Mouse (Mus musculus) forebrain, embryonic 12.5 days (tissue): Measurements from ENCODE around the gene Lrp3. TPM values are rescaled to one million over a fixed set of nuclear protein-coding genes. Genes with fewer than 3 reads are reported as not detected.

ENCODE experiments used
- ATAC-seq: fragments of 200-750 bp; cut with Nextera tagmentation; 2 replicates; pipeline ENCODE4 v1.8.0; 2017; ENCODE audit warnings: moderate TSS enrichment; ENCODE audit not compliant: low FRiP score
- H3K27ac ChIP-seq: fragments of 300-500 bp; sonication (generic); 2 replicates; pipeline ENCODE4 v1.5.1; 2016; ENCODE audit warnings: mild to moderate bottlenecking
- H3K27me3 ChIP-seq: fragments of 300-500 bp; sonication (generic); 2 replicates; pipeline ENCODE4 v1.6.1; 2016; ENCODE audit warnings: mild to moderate bottlenecking
- H3K36me3 ChIP-seq: fragments of 300-500 bp; sonication (generic); replicated peaks from 2 replicates; pipeline ENCODE4 v1.6.1; 2016; ENCODE audit warnings: mild to moderate bottlenecking
- H3K4me1 ChIP-seq: fragments of 300-500 bp; sonication (generic); 2 replicates; pipeline ENCODE4 v1.6.1; 2016
- H3K4me2 ChIP-seq: fragments of 300-500 bp; sonication (generic); 2 replicates; pipeline ENCODE4 v1.6.1; 2016; ENCODE audit warnings: mild to moderate bottlenecking, moderate library complexity
- H3K4me3 ChIP-seq: fragments of 300-500 bp; sonication (generic); replicated peaks from 2 replicates; pipeline ENCODE4 v1.5.1; 2016; ENCODE audit warnings: mild to moderate bottlenecking
- H3K9ac ChIP-seq: fragments of 300-500 bp; sonication (generic); 2 replicates; pipeline ENCODE4 v1.6.1; 2016; ENCODE audit warnings: mild to moderate bottlenecking
- H3K9me3 ChIP-seq: fragments of 300-500 bp; sonication (generic); 2 replicates; pipeline ENCODE4 v1.6.1; 2016
- WGBS: fragments of 180-500 bp; shearing (Covaris S2); methylation state at CpG from one replicate; pipeline ENCODE4 v1.1.7; 2016; 5-methylcytosine and 5-hydroxymethylcytosine counted together
- polyA plus RNA-seq: library from polyadenylated mRNA; unstranded; fragments of >200 nt; fragmentation: Nextera tagmentation; extraction: Ambion mirVana; gene quantifications from 2 replicates; pipeline ENCODE4 v1.2.1, GENCODE M21; 2016

Lrp3 gene
- polyA plus RNA-seq, 1 experiment from 2014 or later: 15.3 TPM

DNA sequence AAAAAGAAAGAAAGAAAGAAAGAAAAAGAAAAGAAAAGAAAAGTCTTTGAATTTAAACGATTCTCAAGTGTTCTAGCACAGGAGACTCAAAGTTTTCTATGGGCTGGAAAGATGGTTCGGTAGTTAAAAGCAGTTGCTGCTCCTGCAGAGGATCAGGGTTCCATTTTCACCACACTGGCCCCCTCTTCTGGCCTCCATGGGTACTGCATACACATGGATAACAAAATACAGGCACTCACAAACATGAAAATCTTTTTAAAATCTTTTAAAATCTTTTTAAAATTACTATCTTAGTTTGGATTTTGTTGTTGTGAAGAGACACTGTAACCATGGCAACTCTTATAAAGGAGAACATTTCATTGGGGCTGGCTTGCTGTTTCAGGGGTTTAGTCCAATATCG lies 15.0 kb upstream of the Lrp3 start:
- ATAC-seq: no peak
- Histone ChIP-seq H3K9ac (no peak overlapping the region), H3K4me3 (no peak overlapping the region), H3K36me3 (no peaks in the 10 kb centered on the region), H3K9me3 (0 out of 2 replicates have a peak, but pooled peaks cover 4% of the 10 kb centered on the region), H3K4me1 (peaks cover 14% of the 10 kb centered on the region), H3K4me2 (no peak overlapping the region), H3K27me3 (no peaks in the 10 kb centered on the region), H3K27ac (no peak overlapping the region)
- WGBS: 68% methylated on average over 3 of the region's 3 CpGs

DNA sequence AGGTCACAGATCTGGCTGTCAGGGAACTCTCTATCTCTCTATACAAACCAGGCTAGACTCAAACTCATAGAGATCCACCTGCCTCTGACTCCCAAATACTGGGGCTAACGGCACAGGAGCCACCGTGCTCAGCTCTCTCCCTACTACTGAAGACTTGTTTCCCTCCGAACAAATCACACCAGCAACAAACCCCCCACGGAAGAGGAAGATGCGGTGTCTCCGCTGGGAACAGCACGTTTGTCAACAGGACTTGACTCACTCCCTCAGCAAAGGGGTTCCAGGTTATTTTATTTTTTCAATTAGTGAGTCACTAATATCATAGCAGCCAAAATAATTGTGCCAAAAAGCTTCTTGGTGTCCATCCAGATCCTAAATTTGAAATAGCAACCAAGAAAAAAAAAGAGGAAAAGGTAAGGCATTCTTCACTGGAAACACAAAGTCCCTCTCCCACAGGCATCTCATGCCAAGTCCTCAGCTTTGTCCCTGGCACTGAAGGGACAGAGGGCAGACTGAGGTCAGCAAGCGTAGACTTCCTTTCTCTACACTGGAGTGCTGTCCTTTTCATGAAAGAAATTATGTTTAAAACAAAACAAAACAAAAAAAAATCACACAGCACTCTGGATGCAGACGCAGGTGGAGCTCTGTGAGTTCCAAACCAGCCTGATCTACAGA lies 5.5 kb upstream of the Lrp3 start:
- Histone ChIP-seq H3K4me1 (peaks cover 4% of the 10 kb centered on the region; the same call in 1 of the 2 replicates), H3K4me3 (no peak overlapping the region), H3K4me2 (no peak overlapping the region), H3K9ac (no peak overlapping the region), H3K36me3 (no peaks in the 10 kb centered on the region), H3K27me3 (peaks cover 4% of the 10 kb centered on the region; the same call in 1 of the 2 replicates), H3K9me3 (no peaks in the 10 kb centered on the region), H3K27ac (no peak overlapping the region)
- ATAC-seq: no peak
- WGBS: 81% methylated on average over 9 of the region's 9 CpGs

DNA sequence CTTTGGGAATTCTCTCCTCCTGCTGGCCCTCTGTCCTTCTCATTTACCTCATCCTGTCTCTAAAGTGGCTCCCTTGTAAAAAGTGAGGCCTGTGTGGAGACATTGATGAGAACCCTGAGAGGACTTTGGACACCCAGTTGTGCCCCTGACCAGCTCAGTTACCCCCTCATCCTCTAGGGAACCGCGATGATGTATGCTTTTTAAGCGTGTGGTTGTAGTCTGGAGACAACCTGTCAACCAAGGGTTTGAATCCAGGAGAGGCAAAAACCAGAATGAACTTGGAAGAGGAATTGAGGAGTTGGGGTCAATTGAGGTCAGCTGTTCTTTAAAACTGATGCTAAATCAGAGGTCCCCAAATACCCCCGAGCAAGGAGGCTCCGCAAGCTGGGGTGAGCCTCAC lies 433 bp upstream of the Lrp3 start:
- Histone ChIP-seq H3K4me1 (peaks cover 25% of the 10 kb centered on the region), H3K36me3 (peaks cover 20% of the 10 kb centered on the region), H3K27ac (peak overlapping the region; percentile 90; the same call in 1 of the 2 replicates), H3K4me2 (peak overlapping the region; percentile 74), H3K9me3 (no peaks in the 10 kb centered on the region), H3K9ac (peak overlapping the region; percentile 93), H3K4me3 (peak overlapping the region; percentile 84), H3K27me3 (peaks cover 4% of the 10 kb centered on the region; the same call in 1 of the 2 replicates)
- ATAC-seq: no peak
- 40% methylated on average over 5 of the region's 5 CpGs for WGBS

DNA sequence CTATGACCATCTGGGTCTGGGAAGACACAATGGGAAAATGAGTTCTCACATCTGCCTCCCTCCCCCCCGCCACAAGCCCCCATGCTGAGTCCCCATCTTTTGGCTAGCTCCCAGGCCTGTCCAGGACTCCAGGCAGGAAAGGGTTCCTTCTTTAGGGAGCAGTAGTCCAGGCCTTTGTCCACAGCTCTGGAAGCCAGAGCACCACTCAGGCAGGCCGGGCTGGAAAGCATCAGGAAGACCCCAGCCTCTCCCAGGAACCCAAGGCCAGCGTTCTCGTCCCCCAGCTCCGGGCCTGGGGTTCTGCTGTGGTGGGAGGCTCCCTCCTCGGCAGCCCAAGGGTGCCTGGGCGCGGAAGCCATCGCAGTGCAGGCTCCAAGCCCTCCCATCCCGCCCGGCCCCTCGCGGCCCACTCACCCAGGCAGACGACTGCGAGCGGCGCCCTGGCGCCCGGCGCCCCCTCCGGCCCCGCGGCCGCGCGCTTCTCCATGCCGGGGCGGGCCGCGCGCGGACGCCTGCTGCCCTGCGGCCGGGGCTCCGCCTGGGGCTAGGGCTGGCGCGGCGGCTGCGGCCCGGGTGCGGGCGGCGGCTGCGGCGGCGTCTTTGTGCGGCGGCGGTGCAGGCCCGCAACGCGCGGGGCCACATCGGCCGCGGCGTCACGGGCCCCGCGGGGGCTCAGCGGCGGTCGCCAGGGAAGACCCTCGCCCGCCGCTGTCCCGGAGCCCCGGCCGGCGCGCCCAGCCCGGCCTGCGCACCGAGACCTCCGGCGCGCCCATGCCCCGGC lies 666 bp downstream of the Lrp3 start:
- Histone ChIP-seq H3K9me3 (no peaks in the 10 kb centered on the region), H3K4me1 (peaks cover 25% of the 10 kb centered on the region), H3K27ac (peak overlapping the region; percentile 90), H3K9ac (peak overlapping the region; percentile 93), H3K27me3 (peaks cover 4% of the 10 kb centered on the region; the same call in 1 of the 2 replicates), H3K4me2 (peak overlapping the region; percentile 74), H3K36me3 (peaks cover 31% of the 10 kb centered on the region), H3K4me3 (peak overlapping the region; percentile 84)
- ATAC-seq: peak; percentile 62
- WGBS: under 1% methylated on average over 44 of the region's 79 CpGs

DNA sequence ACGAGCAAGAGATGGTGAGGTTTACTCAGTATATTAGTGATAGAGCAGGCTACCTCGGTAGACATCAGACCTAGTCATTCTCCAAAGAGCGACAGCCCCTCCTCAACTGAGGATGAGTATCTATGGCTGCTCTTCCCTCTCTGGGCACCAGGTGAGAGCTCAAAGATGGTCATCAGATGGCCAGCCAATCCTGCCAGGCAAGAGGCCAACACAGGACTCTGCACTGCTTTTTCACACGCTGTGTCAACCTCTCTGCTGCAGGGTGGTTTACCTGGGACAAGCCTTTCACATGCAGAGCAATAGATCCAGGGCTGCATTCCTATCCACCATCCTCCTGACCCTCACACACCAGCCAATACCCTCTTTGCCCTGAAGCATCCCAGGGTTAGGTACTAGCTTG lies 3.5 kb downstream of the Lrp3 start:
- no peak overlapping the region for H3K9ac ChIP-seq
- no peak for ATAC-seq
- H3K4me3 ChIP-seq: no peak overlapping the region
- H3K4me2 ChIP-seq: no peak overlapping the region
- no peaks in the 10 kb centered on the region; the same call in 1 of the 2 replicates for H3K27me3 ChIP-seq
- no peaks in the 10 kb centered on the region for H3K9me3 ChIP-seq
- WGBS: 92% methylated on average over 4 of the region's 4 CpGs
- peaks cover 59% of the 10 kb centered on the region for H3K36me3 ChIP-seq
- peaks cover 25% of the 10 kb centered on the region for H3K4me1 ChIP-seq
- H3K27ac ChIP-seq: no peak overlapping the region

DNA sequence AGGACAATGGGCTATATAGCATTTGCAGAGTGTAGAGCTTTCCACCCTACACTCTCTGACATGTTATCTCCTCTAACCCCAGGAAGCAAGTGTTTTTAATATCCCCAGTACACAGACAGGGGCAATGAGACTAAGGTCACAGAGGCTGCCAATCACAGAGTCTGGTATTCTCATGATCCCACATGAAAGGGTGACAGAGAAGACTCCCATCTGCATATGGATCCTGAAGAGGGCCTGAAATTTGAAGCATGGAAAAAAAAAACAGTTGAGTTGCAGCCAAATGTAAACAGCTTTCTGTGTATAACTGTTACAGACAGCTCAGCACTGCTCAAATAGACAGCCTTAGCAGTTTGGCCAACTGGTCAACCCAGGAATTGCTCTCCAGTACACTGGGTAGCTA lies 15.5 kb downstream of the Lrp3 start:
- Histone ChIP-seq H3K36me3 (peaks cover 58% of the 10 kb centered on the region), H3K4me2 (no peak overlapping the region), H3K27me3 (no peaks in the 10 kb centered on the region), H3K4me3 (no peak overlapping the region), H3K9ac (no peak overlapping the region), H3K27ac (no peak overlapping the region), H3K4me1 (no peaks in the 10 kb centered on the region; the same call in 1 of the 2 replicates), H3K9me3 (no peaks in the 10 kb centered on the region)
- ATAC-seq: no peak

DNA sequence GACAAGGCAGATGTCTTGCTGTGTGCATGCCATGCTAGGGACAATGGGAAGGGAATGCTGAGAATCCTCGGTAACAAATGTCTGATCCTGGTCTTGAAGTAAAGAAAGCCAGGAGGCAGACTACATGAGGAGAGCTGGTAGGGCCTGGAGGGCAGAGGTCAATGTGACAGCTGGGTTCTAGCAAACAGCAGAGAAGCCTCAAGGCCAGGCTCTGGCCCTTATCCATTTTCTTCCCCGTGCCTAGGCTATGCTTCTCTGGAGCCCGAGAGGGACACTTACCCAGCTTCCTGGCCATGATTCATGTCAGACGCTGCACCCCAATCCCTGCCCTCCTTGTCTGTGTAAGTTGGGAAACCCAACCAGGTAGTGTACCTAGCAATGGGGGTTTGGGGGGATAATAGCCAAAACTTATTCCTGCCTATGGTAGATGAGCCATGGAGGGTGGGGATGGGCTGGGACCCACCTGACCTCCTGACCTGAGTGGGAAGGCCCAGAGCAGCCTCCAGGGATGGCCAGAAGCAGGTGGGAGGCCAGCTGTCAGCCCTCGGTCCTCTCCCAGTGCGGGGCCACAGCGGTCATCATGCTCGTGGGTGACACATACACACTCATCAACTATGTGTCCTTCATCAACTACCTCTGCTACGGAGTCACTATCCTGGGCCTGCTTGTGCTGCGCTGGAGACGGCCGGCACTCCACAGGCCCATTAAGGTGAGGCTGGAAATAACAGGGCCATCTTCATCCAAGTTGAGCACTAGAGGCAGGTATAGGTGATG lies 16.1 kb downstream of the Lrp3 start:
- Histone ChIP-seq H3K27ac (no peak overlapping the region), H3K4me2 (no peak overlapping the region), H3K27me3 (no peaks in the 10 kb centered on the region), H3K9me3 (no peaks in the 10 kb centered on the region), H3K36me3 (peaks cover 52% of the 10 kb centered on the region), H3K9ac (no peak overlapping the region), H3K4me1 (no peaks in the 10 kb centered on the region; the same call in 1 of the 2 replicates), H3K4me3 (no peak overlapping the region)
- 96% methylated on average over 12 of the region's 12 CpGs for WGBS
- no peak for ATAC-seq

DNA sequence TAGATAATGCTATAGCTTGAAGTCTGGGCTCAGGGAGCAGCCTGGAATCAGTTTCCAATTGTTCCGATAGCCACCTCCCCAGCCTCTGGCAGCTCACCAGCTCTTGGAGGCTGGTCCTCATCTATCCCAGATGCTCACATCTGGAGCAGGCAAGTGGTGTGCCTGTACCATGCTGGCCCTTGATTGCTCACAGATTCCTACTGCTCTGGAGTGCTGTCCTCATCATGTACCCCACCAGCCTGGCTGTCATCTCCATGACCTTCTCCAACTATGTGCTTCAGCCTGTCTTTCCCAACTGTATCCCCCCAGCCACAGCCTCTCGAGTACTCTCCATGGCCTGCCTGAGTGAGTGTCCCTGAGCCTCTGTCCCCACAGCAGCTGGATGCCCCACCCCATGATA lies 18.3 kb downstream of the Lrp3 start:
- H3K9me3 ChIP-seq: no peaks in the 10 kb centered on the region
- H3K4me2 ChIP-seq: no peak overlapping the region
- WGBS: 81% methylated on average over 2 of the region's 2 CpGs
- H3K27me3 ChIP-seq: 0 out of 2 replicates have a peak, but pooled peaks cover 5% of the 10 kb centered on the region
- no peak overlapping the region for H3K9ac ChIP-seq
- peaks cover 8% of the 10 kb centered on the region; the same call in 1 of the 2 replicates for H3K4me1 ChIP-seq
- ATAC-seq: no peak
- peaks cover 31% of the 10 kb centered on the region for H3K36me3 ChIP-seq
- H3K27ac ChIP-seq: no peak overlapping the region
- no peak overlapping the region for H3K4me3 ChIP-seq

DNA sequence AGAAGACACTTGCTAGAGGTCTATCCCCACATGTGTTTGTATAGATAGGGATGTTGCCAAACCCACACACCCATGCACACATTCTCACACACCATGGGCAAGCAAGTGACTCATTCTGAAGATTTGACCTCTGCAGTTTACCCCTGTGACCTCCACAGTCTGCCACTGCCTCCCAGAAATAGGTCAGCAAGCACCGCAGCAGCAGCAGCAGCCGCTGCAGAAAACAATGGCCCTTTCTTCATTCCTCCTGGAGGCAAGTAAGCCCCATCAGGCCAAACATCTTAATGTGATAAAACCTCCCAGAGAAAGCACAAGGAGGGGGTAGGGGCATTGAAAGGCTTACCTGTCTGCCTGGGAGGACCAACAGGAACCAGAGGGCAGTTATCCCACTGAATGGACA lies 24.0 kb downstream of the Lrp3 start:
- Histone ChIP-seq H3K36me3 (no peaks in the 10 kb centered on the region), H3K27me3 (peaks cover 33% of the 10 kb centered on the region), H3K27ac (no peak overlapping the region), H3K4me2 (no peak overlapping the region), H3K4me3 (no peak overlapping the region), H3K9ac (no peak overlapping the region), H3K9me3 (no peaks in the 10 kb centered on the region), H3K4me1 (peaks cover 14% of the 10 kb centered on the region)
- ATAC-seq: no peak
- 2% methylated on average over 2 of the region's 2 CpGs for WGBS

DNA sequence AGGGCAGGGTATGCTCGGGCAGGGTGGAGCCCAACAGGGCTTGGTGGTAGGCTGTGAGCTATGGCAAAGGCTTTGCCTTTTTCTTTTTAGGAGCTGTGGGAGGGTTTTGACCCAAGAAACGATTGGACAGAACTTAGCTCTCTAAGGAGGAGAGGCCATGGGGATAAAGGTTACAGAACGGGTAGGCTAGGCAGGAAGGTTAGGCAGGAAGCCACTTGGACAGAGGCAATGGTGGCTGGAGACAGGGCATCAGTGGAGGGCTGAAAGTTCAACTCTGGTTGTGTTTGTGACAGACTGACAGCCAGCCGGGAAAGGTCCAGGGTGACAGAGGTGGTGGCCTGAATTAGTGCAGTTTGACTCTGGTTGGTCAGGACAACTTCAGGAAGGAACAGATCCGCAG lies 25.6 kb downstream of the Lrp3 start:
- 71% methylated on average over 5 of the region's 5 CpGs for WGBS
- Histone ChIP-seq H3K4me1 (peaks cover 30% of the 10 kb centered on the region), H3K4me3 (no peak overlapping the region), H3K9me3 (no peaks in the 10 kb centered on the region), H3K27me3 (peaks cover 49% of the 10 kb centered on the region), H3K36me3 (no peaks in the 10 kb centered on the region), H3K4me2 (no peak overlapping the region), H3K27ac (no peak overlapping the region), H3K9ac (no peak overlapping the region)
- ATAC-seq: no peak

DNA sequence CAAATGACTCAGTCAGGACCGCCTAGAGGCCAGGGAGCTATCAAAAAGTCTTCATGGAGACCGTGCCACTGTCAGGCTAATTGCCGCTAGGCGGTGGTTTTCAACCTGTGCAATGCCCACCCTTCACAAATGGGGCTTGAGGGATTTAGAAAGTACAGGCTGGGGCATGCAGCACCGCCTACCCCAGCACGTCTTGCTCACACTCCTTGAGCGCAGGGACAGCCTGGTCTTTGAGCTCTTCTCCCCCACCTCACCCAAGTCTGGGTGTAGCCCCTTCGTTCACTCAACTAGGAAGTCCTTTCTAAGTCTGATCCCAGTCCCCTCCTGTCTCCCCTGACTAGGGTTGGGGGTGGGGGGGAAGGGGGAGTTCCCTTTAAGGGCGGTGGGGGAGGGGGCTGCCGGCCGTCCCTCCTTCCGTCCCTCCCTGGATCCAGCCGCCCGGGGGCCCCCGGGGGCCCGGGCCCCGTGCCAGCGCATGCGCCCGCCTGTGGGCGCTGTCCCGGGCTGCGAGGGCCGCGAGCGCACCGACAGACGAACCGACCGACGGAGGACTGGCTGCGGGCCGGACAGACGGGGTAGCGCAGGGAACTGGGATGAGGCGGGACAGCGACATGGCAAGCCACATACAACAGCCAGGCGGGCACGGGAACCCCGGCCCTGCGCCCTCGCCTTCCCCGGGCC lies 29.3 kb downstream of the Lrp3 start, which contains the start of gene Slc7a10:
Gene Slc7a10 (plus strand): TSS at position 497 of the 681 bp plus-strand sequence.
- WGBS: 1% methylated on average over 41 of the region's 43 CpGs
- Histone ChIP-seq H3K9me3 (0 out of 2 replicates have a peak, but pooled peaks cover 7% of the 10 kb centered on the region), H3K4me2 (peak within 1 kb of the TSS; percentile 60), H3K4me3 (peak within 1 kb of the TSS; percentile 35), H3K36me3 (no peaks in the 10 kb centered on the region), H3K27ac (no peak within 1 kb of the TSS), H3K27me3 (peaks cover 51% of the 10 kb centered on the region), H3K4me1 (peaks cover 18% of the 10 kb centered on the region), H3K9ac (peak within 1 kb of the TSS; percentile 36)
- 0 out of 2 replicates have a peak, but pooled peaks have one; percentile 14 for ATAC-seq
